Mouse (Mus musculus): ENCODE data around the gene Mlh1.
A peak's percentile ranks its signal among the peaks of the same experiment; 100 is the strongest.

Gene Mlh1

DNA sequence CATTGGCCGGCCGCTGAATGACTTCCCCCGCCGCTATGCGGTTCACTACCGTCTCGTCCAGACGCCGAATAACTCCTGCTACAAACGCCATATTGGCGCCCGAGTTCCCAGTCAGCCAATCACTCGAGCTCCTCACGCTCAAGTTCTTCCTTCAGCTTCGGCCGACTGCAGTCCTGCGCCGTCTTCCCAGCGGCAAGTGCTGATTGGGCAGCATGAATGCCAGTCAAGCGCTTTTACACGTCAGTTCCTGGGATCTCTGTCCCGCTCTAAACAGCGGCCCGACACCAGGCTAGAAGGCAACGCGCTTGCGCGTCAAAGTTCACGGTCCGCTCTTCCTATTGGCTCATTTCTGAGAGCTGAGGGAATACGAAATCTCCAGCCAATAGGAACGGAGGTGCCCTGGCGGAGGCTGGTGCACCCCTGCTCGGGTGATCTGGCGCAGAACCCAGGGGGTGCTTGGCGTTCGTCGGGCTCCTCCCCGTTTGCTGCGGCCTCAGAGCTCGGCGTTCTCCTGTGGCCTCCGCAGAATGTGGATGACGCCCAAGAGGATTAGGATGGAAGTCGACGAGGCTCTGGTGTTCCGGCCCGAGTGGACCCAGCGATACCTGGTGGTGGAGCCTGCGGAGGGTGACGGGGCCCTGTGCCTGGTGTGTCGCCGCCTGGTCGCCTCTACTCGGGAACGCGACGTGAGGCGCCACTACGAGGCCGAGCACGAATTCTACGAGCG, at the start of gene Mlh1, which contains the start of gene Epm2aip1:
Mlh1 (minus strand) TSS at position 358 of the 727 bp plus-strand sequence.
Epm2aip1 (plus strand) TSS at position 496 of the 727 bp plus-strand sequence.
- DNase-seq (ENCODE audit: low spot score in 2 of 2) = peak; percentile 94 to 98

DNA sequence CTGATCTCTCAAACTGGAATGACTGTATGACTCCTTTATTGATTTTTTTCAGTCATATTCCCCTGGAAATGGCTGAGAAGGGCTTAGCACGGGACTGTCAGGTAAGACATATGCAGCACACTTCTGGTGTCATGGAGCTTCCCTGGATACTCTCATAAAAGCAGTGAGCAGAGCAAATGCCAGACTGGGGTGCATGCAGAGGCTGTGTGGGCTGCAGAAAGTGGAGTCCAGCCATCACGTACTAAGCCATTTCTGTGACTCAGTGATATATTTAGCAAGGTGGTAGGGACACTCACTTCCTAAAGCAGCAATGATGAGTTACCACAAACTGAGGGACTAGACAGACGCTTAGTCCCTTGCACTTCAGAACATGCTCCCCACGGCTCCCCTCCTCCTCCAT, 49.3 kb upstream of the Mlh1 start:
- no peak for DNase-seq (ENCODE audit: low spot score in 2 of 2)

DNA sequence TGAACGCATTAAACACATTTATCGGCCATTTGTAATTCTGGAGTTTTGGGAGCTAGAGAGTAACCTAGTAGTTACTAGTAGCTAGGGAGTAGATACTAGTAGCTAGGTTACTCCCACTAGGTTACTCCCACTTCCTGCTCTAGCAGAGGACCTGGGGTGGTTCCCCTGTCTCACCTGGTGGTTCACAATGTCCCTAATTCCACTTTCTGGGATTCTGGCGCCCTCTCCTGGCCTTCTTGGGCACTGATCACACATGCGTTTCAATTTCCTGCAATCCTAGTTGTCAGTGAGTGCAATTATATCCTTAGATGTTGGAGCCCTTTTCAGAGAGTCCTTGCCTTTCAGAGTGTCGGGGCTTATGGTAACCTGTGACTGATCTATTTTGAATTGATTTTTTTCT, 42.6 kb upstream of the Mlh1 start:
- peak in 1 of 2 experiments; percentile 42 for DNase-seq (ENCODE audit: low spot score in 2 of 2)

DNA sequence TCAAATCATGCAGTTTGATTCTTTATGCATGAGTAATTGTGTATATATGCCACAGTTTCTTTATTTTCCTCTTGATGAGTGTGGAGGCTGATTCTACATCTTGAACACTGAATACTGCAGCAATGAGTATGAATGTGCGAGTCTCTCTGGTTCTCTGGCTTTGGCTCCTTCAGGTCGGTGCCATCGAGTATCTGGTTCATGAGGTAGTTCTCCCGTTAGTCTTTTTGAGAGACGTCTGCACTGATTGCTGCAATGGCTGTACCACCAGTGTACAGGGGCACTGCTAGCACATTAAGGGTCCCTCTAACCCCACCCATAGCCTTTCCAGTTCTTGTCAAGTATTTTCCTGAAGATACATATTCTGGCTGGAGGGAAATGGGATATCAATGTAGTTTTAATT, 42.2 kb upstream of the Mlh1 start:
- DNase-seq (ENCODE audit: low spot score in 2 of 2) = no peak

DNA sequence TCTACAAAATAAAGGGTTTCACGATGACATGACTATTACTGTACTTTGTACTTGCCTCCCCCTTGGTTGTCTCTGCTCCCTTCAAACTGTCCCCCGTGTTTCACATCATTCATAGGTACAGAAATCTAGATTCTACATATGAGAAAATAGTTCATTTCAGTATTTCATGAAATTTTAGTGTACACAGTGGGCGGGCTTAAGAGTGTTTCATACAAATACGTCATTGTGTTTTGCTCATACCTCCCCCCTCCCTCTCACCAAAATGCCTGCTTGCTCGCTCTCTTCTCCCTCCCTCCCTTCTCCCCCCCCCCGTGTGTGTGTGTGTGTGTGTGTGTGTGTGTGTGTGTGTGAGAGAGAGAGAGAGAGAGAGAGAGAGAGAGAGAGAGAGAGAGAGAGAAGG, 41.7 kb upstream of the Mlh1 start:
- DNase-seq (ENCODE audit: low spot score in 2 of 2) = no peak

DNA sequence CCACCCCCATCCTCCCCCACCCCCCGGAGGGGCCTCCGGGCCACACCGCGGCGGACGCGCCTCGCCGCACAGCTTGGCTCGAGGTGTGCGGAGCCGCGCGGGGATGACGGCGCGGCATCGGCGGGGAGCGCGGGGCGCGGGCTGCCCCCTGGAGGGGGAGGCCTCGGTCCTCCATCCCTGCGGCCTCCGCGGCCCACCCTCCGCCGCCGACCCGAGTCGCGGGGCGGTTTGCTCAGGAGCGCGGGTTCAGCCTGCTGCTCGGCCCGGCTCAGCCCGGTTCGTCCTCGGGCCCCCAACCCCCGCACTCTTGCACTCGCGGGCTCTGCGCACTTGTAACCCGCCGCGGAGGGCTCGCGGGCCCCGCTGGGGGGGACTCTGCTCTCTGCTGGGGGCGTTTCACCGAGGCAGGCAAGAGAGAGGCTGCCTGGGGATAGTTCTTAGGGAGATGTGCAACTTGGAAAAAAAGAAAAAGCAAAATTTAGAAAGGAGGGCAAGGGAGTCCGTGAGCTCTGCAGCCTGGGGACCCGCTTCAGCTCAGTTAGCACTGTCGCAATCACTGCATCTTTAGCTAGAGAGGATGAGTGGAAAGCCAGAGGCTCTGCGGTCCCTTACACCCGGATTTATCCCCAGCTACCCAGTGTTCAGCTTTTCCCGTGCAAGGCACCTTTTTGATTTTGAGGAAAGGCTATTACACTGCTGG, 41.0 kb upstream of the Mlh1 start:
- no peak for DNase-seq (ENCODE audit: low spot score in 2 of 2)

DNA sequence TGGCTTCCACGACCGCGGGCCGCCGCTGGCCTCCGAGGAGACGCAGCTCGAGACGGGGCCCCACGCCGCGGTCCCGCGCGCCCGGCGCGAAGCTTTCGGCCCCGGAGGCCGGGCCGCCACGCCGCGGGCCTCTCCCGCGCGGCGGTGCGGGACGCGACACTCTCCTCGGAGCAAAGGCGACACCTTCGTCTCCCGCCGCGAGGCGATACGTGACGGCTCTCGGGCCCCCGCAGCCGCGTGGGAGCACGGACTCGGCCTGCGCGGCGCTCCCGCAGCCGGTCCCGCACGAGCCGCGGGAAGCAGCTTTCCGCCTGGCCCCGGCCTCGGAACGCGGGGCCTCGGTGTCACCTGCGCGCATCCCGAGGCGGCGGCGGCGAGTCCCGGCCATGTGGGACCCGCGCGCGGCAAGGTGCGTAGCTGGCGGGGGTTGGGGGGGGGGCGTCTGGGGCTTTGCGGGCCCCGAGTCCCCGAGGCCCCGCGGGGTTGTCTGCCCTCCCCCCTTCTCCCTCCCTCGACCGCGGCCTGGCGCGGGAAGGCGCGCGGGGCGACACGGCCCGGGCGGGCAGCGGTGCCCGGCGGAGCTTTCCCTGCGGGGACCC, 40.4 kb upstream of the Mlh1 start:
- no peak for DNase-seq (ENCODE audit: low spot score in 2 of 2)

DNA sequence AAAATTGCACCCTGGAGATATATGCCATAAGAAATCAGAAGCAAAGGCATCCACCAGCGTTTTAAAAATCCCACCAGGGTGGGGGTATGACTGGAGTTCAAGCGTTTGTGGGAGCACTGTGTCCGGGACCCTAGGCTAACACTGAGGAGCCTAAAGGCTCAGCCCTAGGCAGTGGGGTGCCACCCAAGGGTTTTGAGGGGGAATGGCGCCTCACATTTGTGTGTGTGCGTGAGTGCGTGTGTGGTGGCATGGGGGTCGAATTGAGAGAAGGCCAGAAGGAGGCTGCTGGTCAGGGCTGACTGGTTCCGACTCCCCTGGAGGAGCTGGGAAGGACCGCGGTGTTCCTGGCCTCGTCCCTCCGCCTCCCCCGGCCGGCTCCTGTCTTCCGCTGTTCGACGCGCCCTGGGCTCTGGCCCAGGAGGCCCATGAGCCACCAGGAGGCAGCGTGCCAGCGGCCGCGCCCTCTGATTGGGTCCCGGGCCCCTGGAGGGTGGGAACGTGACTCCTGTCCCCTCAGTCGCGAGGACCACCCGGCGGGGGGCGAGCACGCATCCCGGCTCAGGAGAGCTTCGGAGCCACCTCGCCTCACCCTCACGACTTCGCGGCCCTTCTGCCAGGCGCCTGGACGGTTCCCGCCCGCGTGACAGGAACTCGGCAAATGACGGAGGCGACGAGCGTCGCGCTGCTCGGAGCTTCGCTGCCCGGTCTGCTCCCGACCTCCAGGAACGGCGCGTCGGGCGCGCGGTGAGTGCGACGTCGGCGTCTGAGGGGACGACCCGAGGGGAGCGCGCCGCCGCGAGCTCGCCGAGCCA, 39.6 kb upstream of the Mlh1 start, which contains the start of gene Trank1:
Trank1 (plus strand) TSS at position 709 of the 812 bp plus-strand sequence.
- peak in 1 of 2 experiments; percentile 10 for DNase-seq (ENCODE audit: low spot score in 2 of 2)

DNA sequence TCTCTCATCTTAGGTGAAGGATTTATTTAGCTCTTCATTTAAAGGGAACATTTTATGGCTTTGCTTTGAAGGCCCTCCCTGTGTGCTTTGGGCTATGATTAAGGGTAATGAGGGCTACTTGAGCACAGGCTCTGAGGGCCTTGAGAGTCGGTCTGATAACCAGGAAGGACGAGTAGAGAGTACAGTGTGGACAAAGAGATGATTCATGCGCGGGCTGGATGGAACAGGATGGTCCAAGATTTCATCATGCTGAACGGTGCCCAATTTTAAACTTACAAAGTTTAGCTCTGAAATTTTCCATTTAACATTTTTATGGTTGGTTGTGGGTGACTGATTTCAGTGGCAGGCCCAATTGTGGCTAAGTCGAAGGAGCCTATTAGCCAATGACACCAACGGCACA, 34.6 kb upstream of the Mlh1 start:
- no peak for DNase-seq (ENCODE audit: low spot score in 2 of 2)

DNA sequence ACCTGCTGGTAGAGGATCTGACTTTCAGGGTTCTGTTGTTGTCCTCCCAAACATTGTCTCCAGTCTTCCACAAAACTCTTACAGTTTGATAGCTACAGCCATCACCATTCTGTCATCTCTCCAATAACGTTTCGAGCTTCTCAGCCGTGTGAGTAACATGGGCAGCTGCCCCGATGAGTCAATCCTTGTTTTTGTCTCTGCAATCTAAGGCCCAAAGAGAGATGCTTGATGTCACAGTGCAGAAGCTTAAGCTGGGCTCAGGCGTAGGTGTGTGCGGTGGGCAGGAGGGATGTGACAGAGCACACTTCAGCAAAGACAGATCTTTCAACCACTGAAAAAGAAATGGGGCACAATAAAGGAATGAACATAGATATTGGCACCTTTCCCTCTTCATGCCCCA, 32.4 kb upstream of the Mlh1 start:
- no peak for DNase-seq (ENCODE audit: low spot score in 2 of 2)

DNA sequence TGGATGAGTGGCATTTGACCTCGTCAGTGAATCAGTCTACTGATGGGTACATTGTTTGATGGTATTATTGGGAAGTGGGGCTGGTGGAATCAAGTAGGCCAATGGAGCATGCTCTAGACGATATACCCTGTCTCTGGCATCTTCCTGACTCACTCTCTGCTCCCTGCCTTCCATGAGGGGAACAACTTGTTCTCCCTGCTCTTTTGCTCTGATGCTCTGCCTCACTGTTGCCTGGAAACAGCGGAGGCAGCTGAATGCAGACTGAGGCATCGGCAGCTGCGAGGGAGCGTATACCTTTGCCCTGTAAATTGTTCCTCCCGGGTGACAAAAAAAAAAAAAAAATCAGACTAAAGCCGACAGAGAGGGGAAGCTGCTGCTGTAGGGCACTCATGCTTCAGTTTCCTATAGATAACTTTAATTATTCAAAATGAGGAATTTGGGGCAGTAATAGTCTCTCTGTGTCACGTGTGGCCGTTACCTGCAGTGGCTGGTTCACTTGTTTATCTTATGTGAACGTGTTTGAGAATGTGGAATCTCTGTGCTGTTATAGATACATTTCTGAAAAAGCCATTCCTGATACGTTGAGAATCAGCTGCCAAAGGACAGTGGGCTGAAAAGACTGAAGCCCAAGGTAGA, 30.7 kb upstream of the Mlh1 start:
- no peak for DNase-seq (ENCODE audit: low spot score in 2 of 2)

DNA sequence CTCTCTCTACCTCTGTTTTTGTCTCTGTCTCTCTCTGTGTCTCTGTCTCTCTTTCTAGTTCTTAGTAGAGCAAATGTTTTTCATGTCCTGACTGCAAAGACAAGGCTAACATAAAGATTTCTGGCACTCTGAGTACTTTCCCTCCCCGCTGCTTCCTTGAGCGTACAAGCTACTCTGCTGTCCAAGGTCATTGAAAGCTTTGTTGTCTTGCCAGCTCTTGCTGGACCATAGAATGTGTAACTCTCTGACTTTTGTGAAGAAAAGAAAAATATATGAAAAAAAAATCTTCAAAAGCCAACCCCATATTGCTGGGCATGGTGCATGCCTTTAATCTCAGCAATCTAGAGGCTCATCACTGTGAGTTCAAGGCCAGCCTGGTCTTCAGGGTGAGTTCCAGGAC, 27.0 kb upstream of the Mlh1 start:
- DNase-seq (ENCODE audit: low spot score in 2 of 2) = no peak

DNA sequence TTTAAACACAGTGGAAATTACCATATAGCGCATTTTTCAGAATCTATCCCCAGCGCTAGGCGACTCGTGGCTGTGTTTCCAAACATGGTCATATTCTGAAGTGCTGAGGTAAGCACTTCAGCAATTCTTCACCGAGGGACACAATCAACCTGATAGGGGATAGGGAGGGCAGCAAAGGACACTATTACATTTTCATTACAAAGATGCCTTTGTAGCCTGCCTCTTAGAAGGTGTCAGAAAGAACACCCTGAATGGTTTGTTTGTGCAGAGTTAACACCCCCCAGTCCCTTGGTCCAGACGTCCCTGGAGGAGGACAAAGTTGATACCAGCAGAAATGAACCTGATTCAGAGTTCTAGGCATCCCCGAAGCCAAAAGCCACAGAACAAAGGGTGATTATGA, 24.8 kb upstream of the Mlh1 start:
- DNase-seq (ENCODE audit: low spot score in 2 of 2) = no peak

DNA sequence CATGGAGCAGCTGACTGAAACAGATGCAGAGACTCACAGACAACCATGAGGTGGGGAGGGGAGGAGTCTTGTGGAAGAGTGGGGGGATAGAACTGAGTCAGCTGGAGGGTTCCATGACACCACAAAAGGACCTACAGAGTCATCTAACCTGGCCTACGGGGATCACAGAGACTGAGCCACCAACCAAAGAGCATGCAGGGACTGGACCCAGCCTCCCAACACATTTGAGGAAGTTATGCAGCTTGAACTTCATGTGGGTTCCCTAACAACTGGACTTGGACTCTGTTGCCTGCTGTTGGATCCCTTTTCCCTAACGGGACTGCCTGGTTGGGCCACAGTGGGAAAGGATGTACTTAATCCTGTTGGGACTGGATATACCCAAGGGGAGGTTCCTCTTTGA, 23.7 kb upstream of the Mlh1 start:
- no peak for DNase-seq (ENCODE audit: low spot score in 2 of 2)

DNA sequence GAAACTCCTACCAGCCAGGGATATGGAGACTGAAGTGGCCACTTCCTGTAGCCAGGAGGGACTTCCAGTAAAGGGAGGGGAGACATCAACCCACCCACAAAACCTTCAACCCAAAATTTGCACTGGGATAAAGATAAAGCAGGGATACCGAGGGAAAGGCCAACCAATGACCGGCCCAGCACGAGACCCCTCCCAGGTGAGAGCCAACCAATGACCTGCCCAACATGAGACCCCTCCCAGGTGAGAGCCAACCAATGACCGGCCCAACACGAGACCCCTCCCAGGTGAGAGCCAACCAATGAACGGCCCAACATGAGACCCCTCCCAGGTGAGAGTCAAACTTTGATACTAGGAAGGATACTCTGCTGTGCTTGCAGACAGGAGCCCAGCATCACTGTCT, 23.3 kb upstream of the Mlh1 start:
- DNase-seq (ENCODE audit: low spot score in 2 of 2) = no peak

DNA sequence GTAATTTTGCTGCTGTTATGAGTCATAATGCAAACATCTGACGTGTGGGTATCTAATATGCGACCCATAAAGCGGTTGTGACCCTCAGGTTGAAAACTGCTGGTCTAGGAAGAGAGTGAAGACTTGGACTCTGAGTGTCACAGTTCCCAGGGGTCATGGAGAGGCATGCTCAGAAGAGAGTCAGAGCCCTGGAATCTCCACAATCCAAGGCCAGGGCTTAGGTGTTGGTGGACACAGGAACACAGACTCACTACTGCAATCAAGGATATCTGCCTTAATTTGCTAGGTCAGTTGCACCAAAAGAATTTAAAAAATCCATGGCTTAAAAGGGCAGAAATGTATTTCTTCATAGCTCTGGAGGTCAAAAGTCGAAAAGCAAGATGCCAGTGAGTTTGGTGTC, 21.6 kb upstream of the Mlh1 start:
- DNase-seq (ENCODE audit: low spot score in 2 of 2) = no peak

DNA sequence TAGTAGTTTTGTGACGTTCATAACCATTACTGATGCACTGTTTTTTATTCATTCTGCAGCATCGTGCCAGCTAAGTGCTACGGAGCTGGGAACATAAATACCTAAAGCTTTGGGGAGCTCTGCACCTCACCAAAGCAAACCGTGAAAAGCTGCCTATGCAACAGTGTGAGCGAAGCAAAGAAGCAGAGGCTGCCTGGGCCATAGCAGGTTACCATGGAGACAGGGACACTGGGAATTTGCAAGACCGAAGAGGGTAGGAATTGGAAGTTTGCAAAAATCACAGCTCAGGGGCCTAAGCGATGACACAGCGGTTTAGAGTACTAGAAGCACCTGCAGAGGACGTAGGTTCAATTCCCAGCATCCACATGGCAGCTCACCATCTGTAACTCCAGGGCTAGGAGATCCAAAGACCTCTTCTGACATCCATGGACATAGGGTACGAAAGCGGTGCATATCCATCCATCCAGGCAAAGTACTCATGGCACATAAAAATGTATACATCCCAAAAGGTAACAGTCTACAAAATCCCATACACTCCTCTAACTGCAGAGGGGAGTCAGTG, 19.0 kb upstream of the Mlh1 start:
- DNase-seq (ENCODE audit: low spot score in 2 of 2) = no peak

DNA sequence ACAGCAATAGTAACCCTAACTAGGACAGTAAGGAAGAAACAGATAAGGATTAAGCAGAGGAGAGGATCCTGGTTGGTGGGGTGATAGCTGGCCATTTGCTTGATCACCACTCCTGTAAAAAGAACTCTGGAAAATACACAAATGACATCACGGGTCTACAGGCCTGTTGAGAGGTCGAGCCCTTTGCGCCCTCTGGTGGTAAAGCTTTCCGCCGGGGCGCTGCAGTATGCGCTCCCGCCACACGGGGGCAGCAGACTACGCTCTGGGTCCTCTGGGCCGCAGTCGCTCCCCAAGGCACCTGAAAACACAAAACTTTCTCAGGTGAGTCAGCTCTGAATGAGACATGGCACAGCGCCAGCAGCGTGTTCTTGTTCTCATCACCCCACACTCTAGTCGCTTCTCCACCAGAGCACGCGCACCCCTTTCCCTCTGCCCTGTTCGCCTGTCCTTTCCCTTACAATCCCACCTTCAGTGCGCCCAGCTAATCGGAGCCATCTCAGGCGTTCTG, 18.3 kb upstream of the Mlh1 start:
- DNase-seq (ENCODE audit: low spot score in 2 of 2) = peak; percentile 90 to 98

DNA sequence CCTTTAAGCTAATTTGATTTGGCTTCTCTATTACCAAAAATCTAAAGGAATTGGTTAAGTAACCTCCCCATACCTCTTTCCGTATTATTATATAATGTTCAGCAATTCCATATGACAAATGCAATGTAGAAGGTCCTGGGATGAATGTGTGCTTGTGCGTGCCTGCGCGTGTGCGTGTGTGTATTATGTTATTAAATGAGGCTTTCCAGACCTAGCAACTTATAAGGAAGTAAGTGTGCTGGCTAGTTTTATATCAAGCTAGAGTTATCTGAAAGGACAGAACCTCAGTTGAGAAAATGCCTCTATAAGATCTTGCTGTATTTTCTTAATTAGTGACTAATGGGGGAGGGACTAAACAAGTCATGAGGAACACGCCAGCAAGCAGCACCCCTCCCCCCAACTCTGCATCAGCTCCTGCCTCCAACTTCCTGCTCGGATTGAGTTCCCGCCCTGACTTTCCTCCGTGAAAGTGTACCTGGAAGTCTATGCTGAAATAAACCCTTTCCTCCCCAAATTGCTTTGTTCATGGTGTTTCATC, 17.8 kb upstream of the Mlh1 start:
- peak in 1 of 2 experiments; percentile 13 for DNase-seq (ENCODE audit: low spot score in 2 of 2)

DNA sequence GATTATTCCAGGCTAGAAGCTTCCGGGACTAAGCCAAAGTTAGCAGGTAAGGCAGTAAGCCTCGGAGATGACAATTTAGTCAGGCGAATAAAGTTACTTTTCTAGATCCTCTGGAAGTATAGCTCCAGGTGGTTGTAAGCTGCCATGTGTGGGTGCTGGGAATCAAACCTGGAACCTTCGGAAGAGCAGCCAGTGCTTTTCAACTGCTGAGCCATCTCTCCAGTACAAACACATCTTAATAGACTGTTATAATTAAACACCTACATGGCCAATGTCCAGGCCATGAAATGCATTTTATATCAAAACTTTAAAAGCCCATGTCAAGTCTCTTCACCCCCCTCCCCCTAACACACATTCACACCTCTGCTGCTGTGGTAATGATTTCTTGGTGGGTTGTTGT, 16.4 kb upstream of the Mlh1 start:
- DNase-seq (ENCODE audit: low spot score in 2 of 2) = no peak

DNA sequence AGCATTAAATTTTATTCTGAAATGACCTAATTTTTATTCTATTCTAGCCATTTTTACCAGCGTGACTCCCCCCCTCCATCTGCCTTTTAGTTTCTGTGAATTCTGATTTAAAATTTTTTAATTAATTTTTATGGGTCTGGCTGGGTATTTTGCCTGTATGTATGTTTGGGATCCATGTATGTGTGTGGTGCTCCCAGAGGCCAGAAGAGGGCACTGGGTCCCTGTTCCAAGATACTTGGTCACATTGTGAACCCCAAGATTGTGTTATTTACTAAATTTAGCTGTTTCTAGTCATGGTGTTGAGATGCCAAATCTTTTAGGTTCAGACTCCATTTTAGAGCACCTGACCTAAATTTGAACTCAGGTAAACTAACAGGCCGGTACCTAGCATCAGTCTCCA, 14.9 kb upstream of the Mlh1 start:
- no peak for DNase-seq (ENCODE audit: low spot score in 2 of 2)

Data from urinary bladder, adult 18-20 months (tissue).